Mouse (Mus musculus) cerebellum, adult 2 months (tissue): Measurements from ENCODE around the gene Myt1l.

Experiments used
- CTCF ChIP-seq: fragments of 200-500 bp; IDR thresholded peaks from 2 replicates; pipeline ENCODE4 v1.5.1; 2011; ENCODE audit warnings: low read depth, mild to moderate bottlenecking, control low read depth, low read length, moderate library complexity, borderline replicate concordance; ENCODE audit not compliant: insufficient read depth
- POLR2A ChIP-seq: fragments of 200-500 bp; IDR thresholded peaks from 2 replicates; pipeline ENCODE4 v1.6.1; 2011; ENCODE audit warnings: low read length, control low read depth, borderline replicate concordance; ENCODE audit not compliant: insufficient read depth

DNA sequence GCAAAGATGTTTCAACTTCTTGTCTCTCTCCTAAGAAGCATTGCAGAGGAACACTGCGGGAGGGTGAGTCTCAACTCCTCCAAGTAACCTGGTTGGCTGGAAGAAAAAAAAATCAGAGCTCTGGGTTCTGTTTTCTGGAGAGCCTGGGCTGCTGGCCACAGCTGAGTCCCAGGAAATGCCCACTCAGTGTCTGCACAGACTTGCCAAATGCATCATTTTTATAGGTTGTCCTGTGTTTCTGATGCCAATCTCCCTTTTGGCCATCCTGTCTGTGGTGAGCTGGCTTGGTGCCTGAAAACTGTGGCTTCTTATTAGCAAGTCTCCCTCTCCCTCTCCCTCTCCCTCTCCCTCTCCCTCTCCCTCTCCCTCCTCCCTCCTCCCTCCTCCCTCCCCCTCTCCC, 65.6 kb downstream of the Myt1l start:
- TF ChIP-seq POLR2A (no peak), CTCF (no peak)
